Mouse (Mus musculus): ENCODE results near the gene Parp11. TPM values are rescaled to one million over a fixed set of nuclear protein-coding genes. Genes with fewer than 3 reads are reported as not detected.

Gene Parp11
- total and polyA plus RNA-seq, 3 experiments: 9.2 to 10.4 (median 9.7) TPM

DNA sequence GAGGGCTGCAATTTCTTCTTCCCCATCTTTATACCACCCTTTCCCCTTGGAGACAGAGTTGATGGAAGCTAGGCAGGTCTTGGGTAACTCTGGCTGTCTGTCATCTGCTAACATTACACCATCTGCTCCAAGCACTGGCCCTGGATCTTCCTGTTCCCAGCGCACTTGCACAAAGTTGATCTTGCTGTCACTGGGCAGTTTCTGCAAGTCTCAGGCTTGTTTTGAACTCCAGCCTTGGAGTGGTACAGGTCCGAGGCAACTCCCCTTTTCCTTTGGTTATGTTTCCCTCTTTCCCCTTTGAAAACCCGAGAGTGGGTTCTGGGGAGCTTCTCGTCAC is 12.0 kb upstream of the Parp11 start:
- Histone ChIP-seq H3K36me3 (replicated peaks in 1 of 2; ENCODE audit: control insufficient read depth in 1 of 2, insufficient read depth in 1 of 2, low read length in 1 of 2) (no peaks in the 10 kb centered on the region), H3K27ac (ENCODE audit: insufficient read depth, low read depth) (no peak overlapping the region), H3K9ac (ENCODE audit: insufficient read depth, low read depth) (no peak overlapping the region), H3K4me3 (replicated peaks in 1 of 3; ENCODE audit: low read depth in 2 of 3, low read length in 2 of 3, poor library complexity in 1 of 3) (no peak overlapping the region), H3K4me1 (ENCODE audit: control insufficient read depth in 1 of 2, insufficient read depth in 2 of 2) (no peaks in the 10 kb centered on the region), H3K9me3 (replicated peaks; ENCODE audit: low read length) (no peaks in the 10 kb centered on the region), H3K4me2 (ENCODE audit: insufficient read depth, low read depth, poor library complexity, severe bottlenecking) (no peak overlapping the region), H3K27me3 (replicated peaks) (peaks cover 20% of the 10 kb centered on the region), H3K79me2 (replicated peaks; ENCODE audit: control insufficient read depth, extremely low read depth, insufficient read depth, poor library complexity, severe bottlenecking) (no peaks in the 10 kb centered on the region)
- in situ Hi-C loops (cut with MboI; ENCODE audit: low pct_ligation_motif_present, low pct_unique_long_range_greater_than_20kb, low sequenced_read_pairs) (no loop called here), dilution Hi-C loops (cut with MboI; ENCODE audit: extremely low pct_ligation_motif_present, extremely low pct_unique_long_range_greater_than_20kb, low sequenced_read_pairs) (no loop called here)
- no peak for DNase-seq (ENCODE audit: extremely low read depth)
- no peak for TF ChIP-seq MAX (IDR thresholded peaks at IDR 0.05; ENCODE audit: low read length)
- TF ChIP-seq RAD21 (IDR thresholded peaks at IDR 0.05; ENCODE audit: low read depth, low read length): no peak
- TF ChIP-seq ZMIZ1 (IDR thresholded peaks at IDR 0.05; ENCODE audit: low read depth, low read length): no peak
- no peak for TF ChIP-seq BHLHE40 (IDR thresholded peaks at IDR 0.05; ENCODE audit: low read depth, low read length)
- no peak for TF ChIP-seq ZC3H11A (IDR thresholded peaks at IDR 0.05; ENCODE audit: low read depth, low read length)
- TF ChIP-seq CTCF (conservative IDR thresholded peaks at IDR 0.05 in 1 of 2, IDR thresholded peaks at IDR 0.05 in 1 of 2; ENCODE audit: low read depth in 2 of 2, low read length in 2 of 2): no peak
- TF ChIP-seq MEF2A (IDR thresholded peaks at IDR 0.05; ENCODE audit: borderline replicate concordance, low read depth, low read length): no peak
- TF ChIP-seq HCFC1 (IDR thresholded peaks at IDR 0.05; ENCODE audit: low read depth, low read length): no peak
- no peak for TF ChIP-seq IRF4 (IDR thresholded peaks at IDR 0.05; ENCODE audit: low read depth, low read length)
- TF ChIP-seq GABPA (IDR thresholded peaks at IDR 0.05; ENCODE audit: insufficient replicate concordance, low read depth, low read length): no peak
- TF ChIP-seq POLR2AphosphoS2 (IDR thresholded peaks at IDR 0.05; ENCODE audit: low read depth, low read length): no peak
- no peak for TF ChIP-seq MYC (IDR thresholded peaks at IDR 0.05; ENCODE audit: low read depth, low read length)

DNA sequence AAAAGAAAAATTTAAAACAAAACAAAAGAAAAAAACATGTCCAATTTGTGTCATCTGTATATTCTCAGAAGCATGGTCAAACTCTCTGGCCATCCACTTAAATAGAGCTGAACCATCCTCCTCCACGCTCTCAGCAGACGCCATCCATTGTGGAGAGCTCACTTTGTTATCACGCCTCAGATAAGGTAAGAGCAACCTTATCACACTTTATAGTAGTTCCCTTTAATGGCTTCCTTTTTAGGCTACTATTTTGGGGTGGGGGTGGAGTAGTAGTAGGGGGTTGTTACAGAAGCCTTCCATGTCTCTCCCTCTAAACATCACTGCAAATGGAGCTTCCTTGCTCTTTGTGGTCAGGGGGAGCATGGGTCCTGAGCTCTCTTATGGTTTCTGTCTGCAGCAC is 7.6 kb upstream of the Parp11 start:
- TF ChIP-seq ETS1 (conservative IDR thresholded peaks at IDR 0.05; ENCODE audit: low read depth, low read length): no peak
- no peak for TF ChIP-seq CHD2 (IDR thresholded peaks at IDR 0.05; ENCODE audit: low read length)
- no peak for TF ChIP-seq ZNF384 (IDR thresholded peaks at IDR 0.05; ENCODE audit: low read depth, low read length)
- no peak for TF ChIP-seq CHD1 (IDR thresholded peaks at IDR 0.05; ENCODE audit: low read depth, low read length)
- TF ChIP-seq TBP (conservative IDR thresholded peaks at IDR 0.05; ENCODE audit: low read depth, low read length): no peak
- TF ChIP-seq CTCF (conservative IDR thresholded peaks at IDR 0.05 in 1 of 2, IDR thresholded peaks at IDR 0.05 in 1 of 2; ENCODE audit: low read depth in 2 of 2, low read length in 2 of 2): no peak
- no peak for TF ChIP-seq POLR2AphosphoS2 (IDR thresholded peaks at IDR 0.05; ENCODE audit: low read depth, low read length)
- no peak for TF ChIP-seq MAX (IDR thresholded peaks at IDR 0.05; ENCODE audit: low read length)
- TF ChIP-seq JUND (conservative IDR thresholded peaks at IDR 0.05; ENCODE audit: low read depth, low read length): no peak
- TF ChIP-seq JUN (IDR thresholded peaks at IDR 0.05; ENCODE audit: insufficient read depth, low read depth, low read length): no peak
- Histone ChIP-seq H3K27ac (ENCODE audit: insufficient read depth, low read depth) (no peak overlapping the region), H3K9me3 (replicated peaks; ENCODE audit: low read length) (no peaks in the 10 kb centered on the region), H3K9ac (ENCODE audit: insufficient read depth, low read depth) (no peak overlapping the region), H3K36me3 (replicated peaks in 1 of 2; ENCODE audit: control insufficient read depth in 1 of 2, insufficient read depth in 1 of 2, low read length in 1 of 2) (no peaks in the 10 kb centered on the region), H3K4me2 (ENCODE audit: insufficient read depth, low read depth, poor library complexity, severe bottlenecking) (no peak overlapping the region), H3K4me3 (replicated peaks in 1 of 3; ENCODE audit: low read depth in 2 of 3, low read length in 2 of 3, poor library complexity in 1 of 3) (no peak overlapping the region), H3K27me3 (replicated peaks) (peaks cover 4% of the 10 kb centered on the region), H3K4me1 (ENCODE audit: control insufficient read depth in 1 of 2, insufficient read depth in 2 of 2) (no peaks in the 10 kb centered on the region), H3K79me2 (replicated peaks; ENCODE audit: control insufficient read depth, extremely low read depth, insufficient read depth, poor library complexity, severe bottlenecking) (no peaks in the 10 kb centered on the region)
- DNase-seq (ENCODE audit: extremely low read depth): no peak
- dilution Hi-C loops (cut with MboI; ENCODE audit: extremely low pct_ligation_motif_present, extremely low pct_unique_long_range_greater_than_20kb, low sequenced_read_pairs) (no loop called here), in situ Hi-C loops (cut with MboI; ENCODE audit: low pct_ligation_motif_present, low pct_unique_long_range_greater_than_20kb, low sequenced_read_pairs) (no loop called here)

All from CH12.LX (cell line).